Mouse (Mus musculus): ENCODE results near the gene Serinc3.
A peak's percentile ranks its signal among the peaks of the same experiment; 100 is the strongest.
"Not testable (repeated sequence)": the region's sequence is repeated elsewhere in the genome, so short reads cannot be mapped to it uniquely, and the experiment has no call there.

Serinc3 gene

GRCm38 (mm10) chr2:163662076-163662475, 17.1 kb upstream of the Serinc3 start:
- DNase-seq, result no peak

GRCm38 (mm10) chr2:163661371-163661850, 16.5 kb upstream of the Serinc3 start:
- peak; percentile 47 for DNase-seq

DNA sequence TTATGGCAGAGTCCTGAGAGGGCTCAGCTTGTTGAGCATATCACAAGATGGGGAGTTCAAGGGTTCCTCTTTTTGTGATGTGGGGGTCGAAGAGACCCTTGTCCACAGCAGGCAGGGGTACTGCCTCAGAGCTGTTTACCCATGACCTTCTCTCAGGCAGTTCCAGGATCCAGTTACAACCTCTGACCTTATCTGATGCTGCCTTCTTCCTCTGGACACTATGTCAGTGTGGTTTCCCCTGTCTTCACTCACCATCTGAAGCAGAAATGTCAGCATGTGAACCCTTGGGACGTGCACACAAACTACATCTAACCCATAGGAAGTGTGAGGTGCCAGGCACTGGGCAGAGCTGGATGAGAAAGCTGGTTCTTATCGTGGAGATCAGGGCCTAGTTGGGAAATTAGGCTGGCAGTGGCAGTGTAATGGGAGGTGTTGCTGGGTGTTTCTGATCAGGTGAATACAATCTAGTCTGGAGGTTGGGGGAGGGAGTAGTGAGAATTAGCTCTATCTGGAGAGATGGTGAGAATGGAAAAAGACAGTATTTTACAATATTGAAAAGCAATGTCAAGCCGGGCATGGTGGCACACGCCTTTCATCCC, 15.3 kb upstream of the Serinc3 start:
- DNase-seq, result no peak

- no peak for DNase-seq
These were observed 14.5 kb upstream of the Serinc3 start for GRCm38 (mm10) chr2:163659431-163659830.

- DNase-seq, result peak; percentile 56
These were observed 14.0 kb upstream of the Serinc3 start for GRCm38 (mm10) chr2:163658941-163659340.

- DNase-seq, result peak; percentile 87
These were observed 13.3 kb upstream of the Serinc3 start, which contains the start of gene Pkig for GRCm38 (mm10) chr2:163657975-163658886. Gene Pkig (plus strand): TSS chr2:163658386.

DNA sequence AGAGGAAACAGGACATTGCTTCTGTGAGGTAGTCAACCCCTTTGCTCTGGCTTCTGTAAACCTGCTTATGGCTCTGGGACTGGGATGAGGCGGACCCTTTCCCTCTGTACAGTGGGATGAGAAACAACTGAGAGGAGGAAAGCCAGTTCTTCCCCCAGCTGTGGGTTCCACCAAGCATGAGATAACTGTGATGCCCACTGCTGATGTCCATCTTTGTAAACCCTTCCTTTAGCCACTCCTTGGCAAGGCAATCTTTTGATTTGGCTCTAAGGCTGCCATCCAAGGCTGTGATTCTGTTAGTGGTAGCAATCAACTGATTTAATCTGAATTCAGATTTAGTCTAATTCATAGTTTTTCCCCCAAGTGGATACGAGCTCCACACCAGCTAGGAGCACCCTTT, 12.6 kb upstream of the Serinc3 start:
- DNase-seq, result no peak

DNA sequence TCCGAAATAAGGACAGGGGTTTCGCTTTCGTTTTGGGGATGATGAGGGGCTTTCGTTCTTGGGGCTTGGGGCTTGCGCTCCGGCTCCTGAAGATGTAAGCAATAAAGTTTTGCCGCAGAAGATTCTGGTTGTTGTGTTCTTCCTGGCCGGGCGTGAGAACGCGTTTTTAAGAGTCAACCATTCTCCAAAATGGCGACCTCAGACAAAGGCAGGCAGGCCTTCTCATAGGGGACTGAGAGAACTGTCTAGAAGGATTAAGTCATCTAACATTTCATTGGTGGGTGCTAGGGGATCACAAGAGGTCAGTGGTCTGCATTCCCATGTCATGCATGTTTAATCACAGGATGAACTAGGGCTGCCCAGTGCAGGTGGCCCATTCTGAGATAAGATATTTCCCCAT, 10.8 kb upstream of the Serinc3 start:
- not testable (repeated sequence) for DNase-seq

DNA sequence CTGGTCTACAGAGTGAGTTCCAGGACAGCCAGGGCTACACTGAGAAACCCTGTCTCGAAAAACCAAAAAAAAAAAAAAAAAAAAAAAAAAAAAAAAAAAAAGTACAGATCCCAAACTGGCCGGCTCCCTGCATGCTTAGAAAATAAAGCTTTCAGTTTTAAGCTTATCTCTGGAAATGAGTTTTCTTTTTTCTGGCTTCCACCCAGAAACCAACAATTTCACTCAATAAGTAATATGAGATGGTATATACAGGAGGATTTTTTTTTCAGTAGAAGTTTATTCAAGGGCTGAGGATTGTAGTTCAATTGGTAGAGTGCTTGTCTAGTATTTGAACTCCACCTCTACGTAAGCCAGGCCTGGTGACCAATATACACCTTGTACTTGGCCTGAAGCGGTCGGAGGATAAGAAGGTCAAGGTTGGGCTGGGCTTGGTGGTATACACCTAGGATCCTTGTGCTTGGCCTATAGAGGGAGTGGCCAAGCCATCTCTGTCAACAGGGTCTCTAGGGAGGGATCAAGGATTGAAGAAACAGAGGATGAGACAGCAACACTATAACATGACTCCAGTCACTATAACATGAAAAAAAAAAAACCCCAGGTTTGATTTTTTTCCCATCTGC, 1.6 kb upstream of the Serinc3 start:
- DNase-seq, result no peak

DNA sequence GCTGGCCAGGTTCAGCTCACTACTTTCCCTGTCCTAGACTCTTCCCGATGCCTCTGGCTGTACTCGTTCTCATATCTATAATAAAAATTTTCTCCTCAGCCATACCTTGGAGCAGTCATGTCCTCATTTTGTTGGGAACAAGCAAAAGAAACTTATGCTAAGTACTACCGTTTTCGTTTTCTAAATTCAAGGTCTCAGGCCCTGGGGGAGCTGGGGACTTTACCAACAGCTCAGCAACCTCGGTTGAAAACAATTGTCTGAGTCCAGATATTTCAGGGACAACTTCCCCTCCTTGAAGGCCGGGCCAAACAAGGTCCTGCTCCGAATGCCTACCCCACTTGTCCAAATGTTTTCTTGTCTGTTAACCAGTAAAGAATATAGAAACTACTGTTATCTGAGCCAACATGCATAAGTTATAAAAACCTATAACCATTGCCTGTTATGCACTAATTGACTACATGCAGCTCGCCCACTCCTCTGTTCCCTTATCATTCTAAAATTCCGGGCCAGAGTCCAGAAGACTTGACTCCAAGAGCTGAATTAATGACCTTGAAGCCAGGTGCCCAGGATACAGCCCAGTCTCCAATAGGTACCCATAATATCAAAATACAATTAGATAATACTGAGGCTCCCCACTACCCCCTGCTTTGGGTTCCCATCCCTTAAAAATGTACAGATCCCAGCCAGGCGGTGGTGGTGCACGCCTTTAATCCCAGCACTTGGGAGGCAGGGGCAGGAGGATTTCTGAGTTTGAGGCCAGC, 949 bp upstream of the Serinc3 start:
- no peak for DNase-seq

DNA sequence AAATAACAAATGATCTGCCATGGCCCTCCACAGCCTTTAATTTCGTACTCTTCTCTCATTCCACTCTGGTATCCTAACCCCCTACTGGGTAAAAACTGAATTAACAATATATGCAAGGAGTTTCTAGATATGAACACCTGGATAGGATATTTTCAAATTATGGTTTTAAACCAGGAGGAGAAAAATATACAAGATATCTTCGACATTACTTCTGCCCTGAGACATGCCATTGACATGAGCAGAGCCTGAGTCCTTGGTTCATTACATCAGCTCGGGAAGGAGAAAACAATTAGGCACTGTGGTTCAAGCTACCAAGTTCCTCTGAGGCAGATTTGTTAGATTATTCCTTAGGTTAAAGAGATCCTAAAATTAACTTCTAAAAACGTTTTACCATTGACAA, 884 bp downstream of the Serinc3 start:
- no peak for DNase-seq

DNA sequence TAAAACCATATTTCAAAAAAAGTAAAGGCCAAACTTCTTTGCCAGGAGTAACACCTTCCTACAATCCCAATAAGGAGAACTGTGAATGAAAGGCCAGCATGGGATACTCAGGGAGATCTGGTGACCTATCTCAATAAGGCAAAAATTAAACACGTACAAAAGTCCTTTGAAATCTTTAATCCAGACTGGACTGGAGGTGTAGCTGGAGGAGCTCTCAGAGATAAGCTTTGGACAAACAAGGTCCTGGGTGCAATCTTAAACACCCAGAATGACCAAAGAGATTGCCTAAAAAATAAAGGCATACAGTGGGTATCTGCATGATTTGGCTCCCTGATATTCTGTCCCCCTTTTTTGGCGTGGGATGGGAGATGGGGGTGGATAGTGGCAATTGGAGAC, 1.4 kb downstream of the Serinc3 start:
- no peak for DNase-seq

DNA sequence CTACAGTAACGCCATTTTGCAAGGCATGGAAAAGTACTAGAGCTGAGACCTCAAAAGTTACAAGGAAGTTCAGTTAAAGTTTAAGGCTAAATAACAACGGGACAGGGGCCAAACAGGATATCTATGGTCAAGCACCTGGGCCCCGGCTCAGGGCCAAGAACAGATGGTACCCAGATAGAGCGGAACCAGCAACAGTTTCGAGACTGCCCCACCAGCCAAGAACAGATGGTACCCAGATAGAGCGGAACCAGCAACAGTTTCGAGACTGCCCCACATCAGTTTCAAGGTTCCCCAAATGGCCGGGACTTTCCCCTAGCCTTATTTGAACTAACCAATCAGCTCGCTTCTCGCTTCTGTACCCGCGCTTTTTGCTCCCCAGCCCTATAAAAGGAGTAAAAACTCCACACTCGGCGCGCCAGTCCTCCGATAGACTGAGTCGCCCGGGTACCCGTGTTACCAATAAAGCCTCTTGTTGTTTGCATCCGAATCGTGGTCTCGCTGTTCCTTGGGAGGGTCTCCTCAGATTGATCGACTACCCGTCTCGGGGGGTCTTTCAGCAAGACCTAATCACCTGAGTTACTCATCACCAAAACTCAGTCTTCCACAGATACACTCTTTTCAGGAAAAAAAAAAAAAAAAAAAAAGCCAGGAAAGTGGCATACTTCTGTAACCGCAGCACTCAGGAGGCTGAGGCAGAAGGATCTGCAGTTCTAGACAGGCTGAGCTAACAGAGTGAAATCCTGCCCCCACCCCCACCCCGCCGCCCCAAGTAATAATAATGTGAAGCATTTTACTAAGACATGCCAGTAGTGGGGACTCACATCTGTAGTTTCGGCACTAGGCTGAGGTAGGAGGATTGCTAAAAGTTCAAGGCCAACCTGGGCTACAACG, 2.0 kb downstream of the Serinc3 start:
- DNase-seq, result peak; percentile 77

DNA sequence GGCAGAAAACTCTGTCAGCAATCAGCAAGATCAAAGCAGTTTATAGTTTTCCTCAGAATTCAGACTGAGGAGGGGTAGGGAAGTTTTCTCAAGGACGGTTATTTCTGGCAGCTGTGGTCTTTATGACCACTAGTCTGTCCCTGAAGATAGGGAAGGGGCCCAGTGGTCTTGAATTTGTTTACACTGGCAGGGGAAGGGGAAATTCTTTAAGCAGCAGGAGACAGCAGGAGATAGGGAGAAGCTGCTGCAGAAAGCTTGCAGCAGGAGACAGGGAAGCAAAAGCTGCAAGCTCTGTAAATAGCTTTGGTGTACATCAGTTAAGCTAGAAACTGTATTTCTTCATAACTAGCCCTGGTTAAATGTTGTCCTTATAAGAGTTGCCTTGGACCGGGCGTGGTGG, 3.2 kb downstream of the Serinc3 start:
- no peak for DNase-seq

DNA sequence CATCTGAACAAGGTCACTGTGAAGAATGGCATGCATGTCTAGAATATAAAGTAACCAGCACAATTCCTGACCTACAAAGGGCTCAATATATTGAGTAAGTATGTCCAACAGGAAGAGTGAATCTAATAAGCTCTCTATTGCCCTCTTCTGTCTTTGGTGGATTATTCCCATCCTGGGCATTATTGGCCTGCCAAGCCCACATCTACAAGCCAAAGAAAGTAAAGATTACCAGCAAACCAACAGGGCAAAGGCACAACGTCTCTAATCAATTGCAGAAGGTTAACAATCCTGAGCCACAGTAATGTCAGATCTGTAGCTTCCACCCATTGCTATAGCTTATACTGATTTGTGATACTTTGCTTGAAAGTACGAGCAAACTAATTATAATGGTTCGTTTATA, 4.4 kb downstream of the Serinc3 start:
- no peak for DNase-seq

DNA sequence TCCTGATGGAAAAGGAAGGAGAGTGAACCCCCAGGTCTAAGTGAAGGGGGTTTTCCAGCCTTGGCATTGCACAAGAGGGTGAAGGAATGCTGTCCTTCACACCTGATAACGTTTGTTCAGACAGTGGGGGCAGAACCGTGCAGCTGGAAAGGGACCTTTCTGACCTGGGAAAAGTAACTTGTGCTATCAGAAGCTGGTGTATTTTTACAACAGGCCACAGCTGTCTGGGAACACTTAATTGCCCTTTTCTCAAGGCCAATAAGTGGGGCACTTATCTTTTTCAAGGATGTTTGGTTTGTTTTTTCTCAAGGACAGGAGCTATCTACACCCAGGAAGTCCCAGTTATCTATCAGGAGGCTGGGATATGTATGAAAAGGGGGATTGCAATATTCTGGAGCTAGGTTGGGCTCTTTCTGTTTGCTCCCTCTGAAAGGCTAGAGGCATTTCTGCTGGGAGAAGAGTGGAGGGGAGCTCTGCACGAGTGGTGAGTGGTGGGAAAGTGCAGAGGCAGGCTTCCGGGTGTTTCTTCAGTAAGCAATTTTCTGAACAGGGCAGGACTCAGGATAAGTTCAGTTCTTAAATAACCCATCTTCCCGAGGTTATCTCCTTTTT, 7.2 kb downstream of the Serinc3 start:
- DNase-seq, result no peak

GRCm38 (mm10) chr2:163636057-163636456, 8.9 kb downstream of the Serinc3 start:
- no peak for DNase-seq

DNA sequence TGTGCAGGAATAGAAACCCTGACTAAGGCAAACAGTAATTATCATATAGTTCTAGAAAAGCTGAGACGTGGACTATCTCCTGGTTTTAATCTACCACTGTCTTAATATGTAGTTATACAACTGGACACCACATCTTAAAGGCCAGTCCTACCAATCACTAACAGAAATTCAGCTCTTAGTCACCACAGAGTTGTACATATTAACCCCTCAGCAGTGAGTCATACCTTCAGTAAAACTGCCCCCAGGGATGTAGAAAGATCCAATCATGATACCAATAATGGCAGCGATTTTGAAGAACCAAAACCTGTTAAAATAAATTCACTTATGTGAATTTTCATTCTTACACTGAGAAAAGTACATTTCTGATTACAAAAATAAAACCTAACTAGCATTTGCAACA, 10.7 kb downstream of the Serinc3 start:
- DNase-seq, result no peak

DNA sequence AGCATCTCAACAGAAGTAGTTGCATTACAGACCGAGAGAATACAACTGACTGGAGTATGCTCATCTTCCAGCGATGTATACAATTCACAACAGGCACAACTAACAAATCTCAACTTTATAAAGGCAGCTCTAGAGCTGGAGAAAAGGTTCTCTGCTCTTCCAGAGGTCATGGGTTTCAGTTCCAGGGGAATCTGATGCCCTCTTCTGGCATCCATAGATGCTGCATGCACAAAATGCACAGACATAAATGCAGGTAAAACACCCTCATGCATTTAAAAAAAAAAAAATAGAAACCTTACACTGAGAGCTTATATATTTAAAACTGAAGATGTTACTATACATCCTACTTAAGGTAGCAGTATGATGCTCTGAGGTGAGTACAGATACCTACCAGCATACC, 13.2 kb downstream of the Serinc3 start:
- no peak for DNase-seq

GRCm38 (mm10) chr2:163631223-163631622, 13.7 kb downstream of the Serinc3 start:
- DNase-seq, result no peak

GRCm38 (mm10) chr2:163621401-163621800, 23.5 kb downstream of the Serinc3 start:
- not testable (repeated sequence) for DNase-seq

Data from kidney, adult 18-20 months (tissue).